Mouse (Mus musculus): ENCODE data around the gene Ggcx.
"Not testable (repeated sequence)": the region's sequence is repeated elsewhere in the genome, so short reads cannot be mapped to it uniquely, and the experiment has no call there.

Gene Ggcx

GRCm38 (mm10) chr6:72429061-72429842, 15.1 kb downstream of the Ggcx start:
- peak; percentile 37 for DNase-seq (ENCODE audit: low read depth, low spot score)

GRCm38 (mm10) chr6:72430989-72431921, 17.1 kb downstream of the Ggcx start:
- DNase-seq (ENCODE audit: low read depth, low spot score): peak; percentile 49

GRCm38 (mm10) chr6:72432153-72432552, 18.0 kb downstream of the Ggcx start:
- DNase-seq (ENCODE audit: low read depth, low spot score): peak; percentile 27

GRCm38 (mm10) chr6:72438226-72438625, 24.1 kb downstream of the Ggcx start:
- DNase-seq (ENCODE audit: low read depth, low spot score): peak; percentile 79

- DNase-seq (ENCODE audit: low read depth, low spot score): peak; percentile 91
Observed at GRCm38 (mm10) chr6:72438862-72439354, 24.8 kb downstream of the Ggcx start.

GRCm38 (mm10) chr6:72439355-72440185, 25.5 kb downstream of the Ggcx start, which contains the start of gene Mat2a:
Gene Mat2a, minus strand, starts transcription at chr6:72439558.
- DNase-seq (ENCODE audit: low read depth, low spot score): peak; percentile 96

- peak; percentile 47 for DNase-seq (ENCODE audit: low read depth, low spot score)
Observed at GRCm38 (mm10) chr6:72440186-72440990, 26.3 kb downstream of the Ggcx start.

- no peak for DNase-seq (ENCODE audit: low read depth, low spot score)
Observed at GRCm38 (mm10) chr6:72442921-72443604, 29.0 kb downstream of the Ggcx start.

GRCm38 (mm10) chr6:72445011-72445410, 30.9 kb downstream of the Ggcx start:
- DNase-seq (ENCODE audit: low read depth, low spot score): no peak

GRCm38 (mm10) chr6:72447487-72447886, 33.4 kb downstream of the Ggcx start:
- no peak for DNase-seq (ENCODE audit: low read depth, low spot score)

GRCm38 (mm10) chr6:72451778-72452177, 37.7 kb downstream of the Ggcx start:
- not testable (repeated sequence) for DNase-seq (ENCODE audit: low read depth, low spot score)

- peak; percentile 70 for DNase-seq (ENCODE audit: low read depth, low spot score)
Observed at GRCm38 (mm10) chr6:72452329-72452728, 38.2 kb downstream of the Ggcx start.

- DNase-seq (ENCODE audit: low read depth, low spot score): peak; percentile 33
Observed at GRCm38 (mm10) chr6:72453578-72453977, 39.5 kb downstream of the Ggcx start.

GRCm38 (mm10) chr6:72454072-72454746, 40.1 kb downstream of the Ggcx start:
- DNase-seq (ENCODE audit: low read depth, low spot score): no peak

GRCm38 (mm10) chr6:72454833-72455373, 40.8 kb downstream of the Ggcx start:
- no peak for DNase-seq (ENCODE audit: low read depth, low spot score)

- DNase-seq (ENCODE audit: low read depth, low spot score): no peak
Observed at GRCm38 (mm10) chr6:72456567-72456966, 42.5 kb downstream of the Ggcx start.

- DNase-seq (ENCODE audit: low read depth, low spot score): no peak
Observed at GRCm38 (mm10) chr6:72458418-72458817, 44.3 kb downstream of the Ggcx start.

GRCm38 (mm10) chr6:72458921-72459320, 44.8 kb downstream of the Ggcx start:
- DNase-seq (ENCODE audit: low read depth, low spot score): no peak

Data from R1 (cell line).